Mouse (Mus musculus) forebrain, embryonic 16.5 days (tissue): ENCODE measurements at regions not wholly inside any gene's neighbourhood (a gene's known extent, or its start where the extent isn't known, plus 50 kb on each side); places are given as distances from the start of the nearest gene placed in this dataset.
A peak's percentile ranks its signal among the peaks of the same experiment; 100 is the strongest.

Experiments
- ATAC-seq: fragments of 200-750 bp; cut with Nextera tagmentation; 2 replicates; pipeline ENCODE4 v1.8.0; 2017; ENCODE audit warnings: mild to moderate bottlenecking, moderate library complexity
- H3K27ac ChIP-seq: fragments of 300-500 bp; sonication (generic); 2 replicates; pipeline ENCODE4 v1.5.1; 2014; ENCODE audit warnings: low read length, control low read depth
- H3K27me3 ChIP-seq: fragments of 300-500 bp; sonication (generic); replicated peaks from 2 replicates; pipeline ENCODE4 v1.6.1; 2014; ENCODE audit warnings: low read length; ENCODE audit not compliant: control insufficient read depth, insufficient read depth
- H3K36me3 ChIP-seq: fragments of 300-500 bp; sonication (generic); 2 replicates; pipeline ENCODE4 v1.6.1; 2014; ENCODE audit not compliant: control insufficient read depth, insufficient read depth
- H3K4me1 ChIP-seq: fragments of 300-500 bp; sonication (generic); replicated peaks from 2 replicates; pipeline ENCODE4 v1.6.1; 2014; ENCODE audit warnings: low read length; ENCODE audit not compliant: control insufficient read depth, insufficient read depth
- H3K4me2 ChIP-seq: fragments of 300-500 bp; sonication (generic); 2 replicates; pipeline ENCODE4 v1.6.1; 2014; ENCODE audit warnings: mild to moderate bottlenecking, low read length, control low read depth
- H3K4me3 ChIP-seq: fragments of 300-500 bp; sonication (generic); replicated peaks from 2 replicates; pipeline ENCODE4 v1.5.1; 2014; ENCODE audit warnings: mild to moderate bottlenecking, low read length, control low read depth
- H3K9ac ChIP-seq: fragments of 300-500 bp; sonication (generic); replicated peaks from 2 replicates; pipeline ENCODE4 v1.6.1; 2014; ENCODE audit warnings: low read depth, low read length, control low read depth
- H3K9me3 ChIP-seq: fragments of 300-500 bp; sonication (generic); 2 replicates; pipeline ENCODE4 v1.6.1; 2016; ENCODE audit warnings: low read length; ENCODE audit not compliant: control insufficient read depth
- WGBS: fragments of 180-500 bp; shearing (Covaris S2); extraction: QIAGEN DNeasy Blood & Tissue Kit; methylation state at CpG from one replicate; pipeline ENCODE4 v1.1.7; 2014; 5-methylcytosine and 5-hydroxymethylcytosine counted together

DNA sequence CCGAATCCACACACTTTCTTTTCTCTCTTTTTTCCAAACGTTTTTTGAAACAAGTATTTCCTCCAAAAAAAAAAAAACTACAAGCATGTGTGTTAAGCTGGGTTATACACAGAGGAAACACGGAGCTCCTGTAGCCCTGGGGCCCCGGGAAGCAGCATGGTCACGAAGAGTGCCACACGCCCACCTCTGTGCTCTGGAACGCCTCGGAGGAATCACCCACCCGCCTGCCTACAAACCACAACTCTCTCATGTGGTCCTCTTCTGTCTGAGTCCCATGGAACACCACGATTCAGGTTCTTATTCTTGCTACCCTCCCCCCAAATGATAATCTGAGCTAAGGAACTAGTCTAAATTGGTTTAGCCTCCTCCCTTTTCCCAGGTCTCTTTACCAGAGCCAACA is 98.6 kb upstream of the Ptpn13 start:
- no peaks in the 10 kb centered on the region for H3K9me3 ChIP-seq
- H3K4me1 ChIP-seq: no peaks in the 10 kb centered on the region
- 82% methylated on average over 10 of the region's 10 CpGs for WGBS

DNA sequence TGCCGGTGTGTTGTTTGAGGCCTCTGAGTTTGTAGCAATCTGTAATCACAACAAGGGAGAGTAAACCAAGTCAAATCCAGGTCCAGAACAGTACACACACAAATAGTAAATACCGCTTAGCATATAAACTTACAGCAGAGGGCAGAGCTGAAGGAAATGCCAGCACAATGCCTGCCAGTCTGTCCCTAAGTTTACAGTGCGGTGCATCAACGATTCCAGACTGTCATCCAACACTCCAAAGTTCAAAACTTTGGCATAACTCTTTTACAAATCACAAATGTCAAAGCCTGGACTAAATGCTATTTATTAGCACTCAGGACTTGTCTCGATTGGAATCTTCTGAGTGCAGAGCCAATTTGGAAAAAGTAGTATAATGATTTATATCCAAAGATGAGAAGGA is 104.7 kb upstream of the Ptpn13 start:
- H3K36me3 ChIP-seq: no peaks in the 10 kb centered on the region
- no peaks in the 10 kb centered on the region for H3K9me3 ChIP-seq
- no peak overlapping the region for H3K4me2 ChIP-seq
- ATAC-seq: no peak
- H3K4me1 ChIP-seq: no peaks in the 10 kb centered on the region
- no peak overlapping the region for H3K9ac ChIP-seq
- no peaks in the 10 kb centered on the region for H3K27me3 ChIP-seq
- no peak overlapping the region for H3K4me3 ChIP-seq
- WGBS: 80% methylated on average over 5 of the region's 5 CpGs
- H3K27ac ChIP-seq: no peak overlapping the region

More for the DNA sequence above, 98.6 kb upstream of the Ptpn13 start:
- ATAC-seq: no peak
- no peaks in the 10 kb centered on the region for H3K27me3 ChIP-seq
- H3K9ac ChIP-seq: no peak overlapping the region
- no peak overlapping the region for H3K27ac ChIP-seq
- H3K4me2 ChIP-seq: no peak overlapping the region
- H3K36me3 ChIP-seq: no peaks in the 10 kb centered on the region
- H3K4me3 ChIP-seq: no peak overlapping the region

DNA sequence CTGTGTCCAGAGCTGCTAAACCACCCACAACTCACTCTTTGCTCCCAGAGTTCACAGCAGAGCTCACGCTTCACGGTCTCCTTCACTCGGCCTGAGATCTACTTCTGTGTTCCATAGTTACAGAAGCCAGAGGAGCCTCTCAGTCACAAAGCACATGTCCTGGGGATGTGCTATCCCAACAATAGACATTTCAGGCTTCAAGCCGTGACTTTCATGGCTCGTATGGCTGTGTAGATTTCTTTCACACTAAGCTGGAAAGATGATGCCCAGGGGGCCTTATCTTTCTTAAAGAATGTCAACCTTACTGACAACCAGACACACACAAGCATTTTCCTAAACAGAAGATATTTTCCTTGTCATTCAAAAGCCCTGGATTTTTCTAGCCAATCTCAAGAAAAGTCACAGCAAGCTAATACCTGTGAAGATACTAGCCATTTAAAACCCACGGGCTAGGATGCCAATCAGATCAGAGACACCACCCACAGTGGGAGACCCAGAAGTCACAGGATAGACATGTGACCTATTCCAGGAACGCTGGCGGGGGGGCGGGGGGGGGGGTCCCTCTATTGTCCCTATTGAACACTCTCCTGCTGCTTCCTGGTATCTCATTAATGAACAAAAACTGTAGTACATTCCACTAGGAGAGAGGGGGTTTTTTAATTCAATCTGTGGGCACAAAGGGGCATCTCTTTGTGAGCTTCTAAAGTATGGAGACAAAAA is 98.8 kb upstream of the Mapk10 start:
- Histone ChIP-seq H3K4me1 (peaks cover 2% of the 10 kb centered on the region; the same call in 1 of the 2 replicates), H3K36me3 (no peaks in the 10 kb centered on the region), H3K4me3 (no peak overlapping the region), H3K9me3 (no peaks in the 10 kb centered on the region), H3K4me2 (no peak overlapping the region), H3K27ac (no peak overlapping the region), H3K9ac (no peak overlapping the region), H3K27me3 (no peaks in the 10 kb centered on the region)
- no peak for ATAC-seq
- WGBS: 9% methylated on average over 9 of the region's 9 CpGs

DNA sequence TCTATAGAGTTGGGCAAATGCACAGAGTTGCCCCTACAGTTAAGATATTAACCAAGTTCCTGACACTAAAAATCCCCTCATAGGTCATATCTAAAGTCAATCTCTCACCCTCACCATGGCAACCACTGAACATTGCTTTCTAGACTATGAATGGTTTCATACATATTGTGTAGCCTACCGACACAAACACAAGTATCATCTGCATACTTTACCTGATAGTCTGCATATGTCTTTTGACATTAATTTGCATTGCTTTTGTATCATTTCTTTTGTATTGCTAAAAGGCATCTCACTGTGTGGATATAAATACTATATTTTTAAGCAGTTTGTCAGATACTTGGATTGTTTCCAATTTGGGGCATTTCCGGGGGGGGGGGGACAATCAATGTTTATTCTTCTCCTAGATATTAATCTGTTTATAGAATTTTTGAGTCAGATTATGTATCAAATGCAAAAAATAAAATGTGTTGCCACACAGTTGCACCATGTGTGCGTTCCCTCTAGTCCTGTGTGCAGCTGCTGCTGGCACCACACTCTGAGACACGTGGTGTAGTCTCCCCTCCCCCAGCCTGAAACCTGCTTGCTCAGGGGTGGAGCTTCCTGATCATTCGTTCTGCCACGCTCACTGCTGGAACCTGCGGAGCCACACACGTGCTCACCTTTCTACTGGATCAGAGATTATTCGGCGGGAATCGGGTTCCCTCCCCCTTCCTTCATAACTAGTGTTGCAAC is 94.7 kb upstream of the Mapk10 start:
- Histone ChIP-seq H3K27ac (no peak overlapping the region), H3K9ac (no peak overlapping the region), H3K4me1 (peaks cover 2% of the 10 kb centered on the region; the same call in 1 of the 2 replicates), H3K27me3 (no peaks in the 10 kb centered on the region), H3K4me3 (no peak overlapping the region), H3K36me3 (no peaks in the 10 kb centered on the region), H3K4me2 (no peak overlapping the region), H3K9me3 (no peaks in the 10 kb centered on the region)
- 57% methylated on average over 11 of the region's 11 CpGs for WGBS
- ATAC-seq: peak; percentile 89

DNA sequence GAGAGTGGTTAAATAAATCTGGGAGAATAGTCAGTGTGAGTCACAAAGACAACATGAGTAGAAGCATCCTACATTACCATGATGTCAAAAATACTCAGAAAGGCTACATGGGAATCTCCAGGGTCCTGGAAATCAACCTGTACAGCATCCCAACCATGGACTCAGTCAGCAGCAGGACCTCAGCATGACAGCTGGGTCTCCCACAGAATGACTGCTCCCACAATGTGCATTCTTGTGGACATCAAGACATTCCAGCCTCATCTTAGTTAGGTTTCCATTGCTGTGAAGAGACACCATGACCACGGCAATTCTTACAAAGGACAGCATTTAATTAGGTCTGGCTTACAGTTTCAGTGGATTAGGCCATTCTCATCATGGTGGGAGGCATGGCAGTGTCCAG is 93.8 kb upstream of the Mapk10 start:
- Histone ChIP-seq H3K4me3 (no peak overlapping the region), H3K36me3 (no peaks in the 10 kb centered on the region), H3K9ac (no peak overlapping the region), H3K27ac (no peak overlapping the region), H3K9me3 (no peaks in the 10 kb centered on the region), H3K27me3 (no peaks in the 10 kb centered on the region), H3K4me2 (no peak overlapping the region), H3K4me1 (peaks cover 2% of the 10 kb centered on the region; the same call in 1 of the 2 replicates)
- 62% methylated on average over 1 of the region's 1 CpGs for WGBS
- ATAC-seq: no peak

DNA sequence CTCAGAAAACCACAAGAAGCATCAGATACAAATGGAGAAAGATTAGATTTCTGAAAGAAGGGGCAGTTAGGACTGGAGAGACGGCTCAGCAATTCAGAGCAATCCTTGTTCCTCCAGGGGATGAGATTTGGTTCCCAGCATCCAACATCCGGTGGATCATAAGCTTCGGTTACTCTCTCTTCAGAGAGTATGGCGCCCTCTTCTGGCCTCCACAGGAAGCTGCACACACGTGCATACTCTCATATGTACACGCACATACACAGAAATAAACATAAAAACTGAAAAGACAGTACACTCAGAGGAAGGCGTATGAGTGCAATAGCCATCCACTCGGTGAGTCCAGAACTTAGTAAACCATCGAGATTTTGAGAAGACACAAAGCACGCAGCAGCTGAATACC is 91.6 kb upstream of the Mapk10 start:
- no peaks in the 10 kb centered on the region for H3K36me3 ChIP-seq
- H3K9me3 ChIP-seq: no peaks in the 10 kb centered on the region
- no peak for ATAC-seq
- no peak overlapping the region for H3K9ac ChIP-seq
- WGBS: 94% methylated on average over 10 of the region's 10 CpGs
- H3K4me2 ChIP-seq: no peak overlapping the region
- no peak overlapping the region for H3K27ac ChIP-seq
- peaks cover 2% of the 10 kb centered on the region; the same call in 1 of the 2 replicates for H3K4me1 ChIP-seq
- no peaks in the 10 kb centered on the region for H3K27me3 ChIP-seq
- H3K4me3 ChIP-seq: no peak overlapping the region

DNA sequence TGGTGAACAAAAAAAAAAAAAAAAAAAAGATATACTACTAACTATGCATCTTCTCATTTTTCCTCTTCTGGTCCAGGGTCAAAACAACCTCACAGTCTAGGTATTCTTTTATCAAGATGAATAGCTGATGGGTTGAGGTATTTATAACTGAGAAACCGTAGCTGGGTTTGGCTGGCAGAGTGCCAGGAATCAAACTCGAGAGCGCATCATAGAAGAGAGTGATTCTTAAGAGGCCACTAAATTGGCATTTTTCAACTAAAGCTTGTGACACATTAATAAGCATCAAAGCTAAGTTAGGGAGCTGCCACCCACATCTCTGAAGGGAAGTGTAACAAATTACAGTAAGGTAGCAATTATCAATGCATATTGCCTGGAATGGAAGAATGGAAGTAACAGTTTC is 90.2 kb upstream of the Mapk10 start:
- H3K9me3 ChIP-seq: no peaks in the 10 kb centered on the region; the same call in 1 of the 2 replicates
- H3K4me1 ChIP-seq: peaks cover 2% of the 10 kb centered on the region; the same call in 1 of the 2 replicates
- H3K27ac ChIP-seq: no peak overlapping the region
- peak; percentile 57; the same call in 1 of the 2 replicates for ATAC-seq
- no peaks in the 10 kb centered on the region for H3K27me3 ChIP-seq
- 22% methylated on average over 3 of the region's 3 CpGs for WGBS
- H3K9ac ChIP-seq: no peak overlapping the region
- no peak overlapping the region for H3K4me2 ChIP-seq
- H3K4me3 ChIP-seq: no peak overlapping the region
- H3K36me3 ChIP-seq: no peaks in the 10 kb centered on the region

DNA sequence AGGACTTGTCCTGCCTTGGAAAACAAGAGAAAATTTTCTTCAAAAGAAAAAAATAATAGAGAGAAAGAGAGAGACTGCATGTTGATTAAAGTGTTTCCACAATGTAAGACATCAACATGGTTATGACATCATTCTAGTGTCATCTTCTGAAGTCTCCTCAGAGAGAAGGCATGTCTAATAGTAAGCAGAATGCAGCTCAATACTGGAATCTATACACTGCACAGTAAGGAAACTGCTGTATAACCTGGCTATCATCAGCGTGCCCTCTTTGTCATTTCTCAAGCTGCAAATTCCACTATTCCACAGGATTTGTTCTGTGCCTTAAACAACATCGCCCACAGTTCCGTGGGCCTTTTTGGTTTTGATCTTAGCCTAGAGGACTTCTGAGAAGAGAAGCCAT is 82.8 kb upstream of the Mapk10 start:
- no peak overlapping the region; the same call in 1 of the 2 replicates for H3K27ac ChIP-seq
- no peak overlapping the region for H3K4me2 ChIP-seq
- H3K4me1 ChIP-seq: no peaks in the 10 kb centered on the region
- no peaks in the 10 kb centered on the region; the same call in 1 of the 2 replicates for H3K9me3 ChIP-seq
- H3K27me3 ChIP-seq: no peaks in the 10 kb centered on the region
- no peaks in the 10 kb centered on the region for H3K36me3 ChIP-seq
- 75% methylated on average over 3 of the region's 3 CpGs for WGBS
- no peak overlapping the region for H3K9ac ChIP-seq
- ATAC-seq: no peak
- no peak overlapping the region for H3K4me3 ChIP-seq

DNA sequence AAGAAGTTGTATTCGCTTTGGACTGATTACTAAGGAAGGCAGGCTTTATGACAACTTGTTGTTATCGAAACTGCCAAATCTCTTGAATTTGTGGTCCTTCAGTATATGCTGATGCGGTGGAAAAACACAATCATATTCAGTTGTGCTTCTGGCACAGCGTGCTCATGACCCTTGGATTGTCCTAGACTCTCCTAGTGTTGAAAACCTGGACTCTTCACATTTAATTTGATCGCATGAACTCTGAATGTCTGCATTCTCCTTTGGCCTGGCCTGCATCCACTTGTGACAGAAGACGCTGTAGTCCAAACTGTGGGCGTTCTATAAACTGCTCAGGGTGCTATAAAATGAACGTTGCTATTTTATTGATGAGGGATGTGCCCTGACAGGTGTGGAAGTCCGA is 80.6 kb upstream of the Mapk10 start:
- 90% methylated on average over 9 of the region's 9 CpGs for WGBS
- Histone ChIP-seq H3K27me3 (no peaks in the 10 kb centered on the region), H3K4me3 (no peak overlapping the region), H3K4me2 (no peak overlapping the region), H3K9me3 (no peaks in the 10 kb centered on the region; the same call in 1 of the 2 replicates), H3K27ac (no peak overlapping the region), H3K4me1 (no peaks in the 10 kb centered on the region), H3K36me3 (no peaks in the 10 kb centered on the region), H3K9ac (no peak overlapping the region)
- no peak for ATAC-seq
